Mouse (Mus musculus) stomach, embryonic 15.5 days (tissue): ENCODE results near the gene Fam19a1. TPM values are rescaled to one million over a fixed set of nuclear protein-coding genes. Genes with fewer than 3 reads are reported as not detected.

ENCODE experiments used
- ATAC-seq: fragments of 200-750 bp; cut with Nextera tagmentation; 2 replicates; pipeline ENCODE4 v1.8.0; 2017; ENCODE audit warnings: low read depth, moderate number of reproducible peaks, moderate TSS enrichment; ENCODE audit not compliant: insufficient read depth, low FRiP score
- H3K27ac ChIP-seq: fragments of 300-500 bp; sonication (generic); 2 replicates; pipeline ENCODE4 v1.5.1; 2015; ENCODE audit warnings: mild to moderate bottlenecking, inconsistent platforms
- H3K27me3 ChIP-seq: fragments of 300-500 bp; sonication (generic); replicated peaks from 2 replicates; pipeline ENCODE4 v1.6.1; 2015; ENCODE audit warnings: inconsistent platforms
- H3K36me3 ChIP-seq: fragments of 300-500 bp; sonication (generic); 2 replicates; pipeline ENCODE4 v1.6.1; 2015; ENCODE audit warnings: inconsistent platforms
- H3K4me1 ChIP-seq: fragments of 300-500 bp; sonication (generic); 2 replicates; pipeline ENCODE4 v1.6.1; 2015; ENCODE audit warnings: inconsistent platforms
- H3K4me2 ChIP-seq: fragments of 300-500 bp; sonication (generic); 2 replicates; pipeline ENCODE4 v1.6.1; 2015; ENCODE audit warnings: mild to moderate bottlenecking, inconsistent platforms
- H3K4me3 ChIP-seq: fragments of 300-500 bp; sonication (generic); replicated peaks from 2 replicates; pipeline ENCODE4 v1.5.1; 2015; ENCODE audit warnings: inconsistent platforms
- H3K9ac ChIP-seq: fragments of 300-500 bp; sonication (generic); 2 replicates; pipeline ENCODE4 v1.6.1; 2015; ENCODE audit warnings: inconsistent platforms
- H3K9me3 ChIP-seq: fragments of 300-500 bp; sonication (generic); 2 replicates; pipeline ENCODE4 v1.6.1; 2016; ENCODE audit warnings: inconsistent platforms
- WGBS: fragments of 180-500 bp; shearing (Covaris S2); methylation state at CpG from one replicate; pipeline ENCODE4 v1.1.7; 2015; 5-methylcytosine and 5-hydroxymethylcytosine counted together
- polyA plus RNA-seq: library from polyadenylated mRNA; unstranded; fragments of >200 nt; fragmentation: Nextera tagmentation; extraction: Ambion mirVana; gene quantifications from 2 replicates; pipeline ENCODE4 v1.2.1, GENCODE M21; 2015

The Fam19a1 gene
- polyA plus RNA-seq, 1 experiment from 2014 or later: 7.5 TPM

- H3K4me1 ChIP-seq: no peaks in the 10 kb centered on the region
- H3K4me2 ChIP-seq: no peak overlapping the region
- no peak overlapping the region for H3K9ac ChIP-seq
- no peak overlapping the region for H3K27ac ChIP-seq
- ATAC-seq: no peak
- H3K9me3 ChIP-seq: no peaks in the 10 kb centered on the region
- H3K4me3 ChIP-seq: no peak overlapping the region
- 65% methylated on average over 4 of the region's 4 CpGs for WGBS
- no peaks in the 10 kb centered on the region for H3K36me3 ChIP-seq
- no peaks in the 10 kb centered on the region for H3K27me3 ChIP-seq
Measured at GRCm38 (mm10) chr6:96266456-96266855, 153.5 kb downstream of the Fam19a1 start.

GRCm38 (mm10) chr6:96268788-96269187 is 155.8 kb downstream of the Fam19a1 start:
- ATAC-seq: no peak
- Histone ChIP-seq H3K9ac (no peak overlapping the region), H3K4me2 (no peak overlapping the region), H3K4me1 (no peaks in the 10 kb centered on the region), H3K4me3 (no peak overlapping the region), H3K36me3 (no peaks in the 10 kb centered on the region), H3K27me3 (no peaks in the 10 kb centered on the region), H3K9me3 (no peaks in the 10 kb centered on the region), H3K27ac (no peak overlapping the region)

GRCm38 (mm10) chr6:96270436-96270835 is 157.5 kb downstream of the Fam19a1 start:
- H3K9me3 ChIP-seq: no peaks in the 10 kb centered on the region
- no peak for ATAC-seq

DNA sequence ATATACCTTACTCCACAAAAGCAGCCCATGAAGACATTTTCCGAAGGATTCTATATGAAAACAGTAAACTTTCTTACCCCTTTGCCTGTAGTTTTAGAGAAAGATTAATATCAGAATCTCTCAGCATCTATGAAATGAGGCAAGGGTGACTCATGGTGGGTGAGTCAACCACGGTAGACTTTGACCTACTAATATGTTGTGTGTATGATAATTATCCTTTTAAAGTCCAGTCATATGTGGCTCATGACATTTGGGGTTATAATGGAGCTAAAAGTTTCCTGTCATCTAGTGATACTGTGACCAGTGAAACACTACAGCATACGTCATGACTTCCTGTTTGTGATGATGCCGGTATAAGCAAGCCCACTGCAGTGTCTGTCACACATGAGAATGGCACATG is 170.8 kb downstream of the Fam19a1 start:
- no peak overlapping the region for H3K27ac ChIP-seq
- H3K36me3 ChIP-seq: no peaks in the 10 kb centered on the region
- no peak overlapping the region for H3K9ac ChIP-seq
- no peaks in the 10 kb centered on the region for H3K9me3 ChIP-seq
- H3K4me2 ChIP-seq: no peak overlapping the region
- 81% methylated on average over 4 of the region's 4 CpGs for WGBS
- H3K4me1 ChIP-seq: no peaks in the 10 kb centered on the region
- ATAC-seq: no peak
- H3K4me3 ChIP-seq: no peak overlapping the region
- H3K27me3 ChIP-seq: no peaks in the 10 kb centered on the region

More at GRCm38 (mm10) chr6:96270436-96270835, 157.5 kb downstream of the Fam19a1 start:
- Histone ChIP-seq H3K9ac (no peak overlapping the region), H3K4me2 (no peak overlapping the region), H3K27me3 (no peaks in the 10 kb centered on the region), H3K4me1 (no peaks in the 10 kb centered on the region), H3K4me3 (no peak overlapping the region), H3K27ac (no peak overlapping the region), H3K36me3 (no peaks in the 10 kb centered on the region)
- 84% methylated on average over 5 of the region's 5 CpGs for WGBS

- no peak overlapping the region for H3K27ac ChIP-seq
- WGBS: 87% methylated on average over 4 of the region's 4 CpGs
- H3K4me3 ChIP-seq: no peak overlapping the region
- H3K9ac ChIP-seq: no peak overlapping the region
- H3K4me2 ChIP-seq: no peak overlapping the region
- H3K27me3 ChIP-seq: no peaks in the 10 kb centered on the region
- H3K36me3 ChIP-seq: no peaks in the 10 kb centered on the region
- H3K9me3 ChIP-seq: no peaks in the 10 kb centered on the region
- no peak for ATAC-seq
- H3K4me1 ChIP-seq: no peaks in the 10 kb centered on the region
Measured at GRCm38 (mm10) chr6:96284590-96284989, 171.6 kb downstream of the Fam19a1 start.

DNA sequence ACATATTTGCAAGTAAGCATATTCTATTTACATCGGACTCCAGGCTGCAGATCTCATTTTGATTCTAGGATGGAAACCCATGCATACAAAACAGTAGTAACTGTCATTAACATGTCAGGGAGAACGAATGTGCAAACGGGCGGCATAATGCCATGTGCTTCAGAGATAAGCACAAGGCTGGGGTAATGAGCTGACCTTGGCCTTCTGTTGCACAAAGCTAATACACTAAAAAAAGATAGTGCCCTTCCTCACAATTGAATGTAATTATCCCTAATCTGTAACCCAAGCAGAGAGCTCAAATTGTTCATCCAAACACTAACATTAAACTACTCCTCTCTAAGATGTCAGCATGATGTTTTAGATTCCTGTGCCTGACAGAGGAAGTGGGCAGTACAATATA is 173.3 kb downstream of the Fam19a1 start:
- Histone ChIP-seq H3K27me3 (no peaks in the 10 kb centered on the region), H3K4me2 (no peak overlapping the region), H3K36me3 (no peaks in the 10 kb centered on the region), H3K9me3 (no peaks in the 10 kb centered on the region), H3K9ac (no peak overlapping the region), H3K27ac (no peak overlapping the region), H3K4me3 (no peak overlapping the region), H3K4me1 (no peaks in the 10 kb centered on the region)
- 54% methylated on average over 4 of the region's 4 CpGs for WGBS
- no peak for ATAC-seq

DNA sequence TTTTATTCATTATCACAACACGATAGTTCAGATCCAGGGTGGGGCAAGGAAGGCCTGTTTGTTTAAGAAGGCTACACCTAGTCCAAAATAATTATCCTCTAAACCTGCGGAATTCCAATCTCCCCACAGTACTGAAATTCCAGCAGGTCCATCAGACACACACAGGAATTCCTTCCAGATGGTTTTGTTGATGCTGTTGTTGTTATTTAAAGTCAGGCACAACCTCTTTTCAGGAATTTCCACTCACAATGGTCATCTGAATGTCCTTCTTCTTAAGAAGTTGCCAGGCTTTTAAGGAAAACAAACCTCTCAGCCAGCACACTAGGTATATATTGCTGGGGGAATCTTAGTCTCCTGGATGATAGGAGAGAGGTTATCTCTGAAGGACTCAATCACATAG is 174.4 kb downstream of the Fam19a1 start:
- Histone ChIP-seq H3K4me3 (no peak overlapping the region), H3K4me1 (no peaks in the 10 kb centered on the region), H3K9me3 (no peaks in the 10 kb centered on the region), H3K4me2 (no peak overlapping the region), H3K27ac (no peak overlapping the region), H3K36me3 (no peaks in the 10 kb centered on the region), H3K27me3 (no peaks in the 10 kb centered on the region), H3K9ac (no peak overlapping the region)
- WGBS: 66% methylated on average over 2 of the region's 2 CpGs
- no peak for ATAC-seq

DNA sequence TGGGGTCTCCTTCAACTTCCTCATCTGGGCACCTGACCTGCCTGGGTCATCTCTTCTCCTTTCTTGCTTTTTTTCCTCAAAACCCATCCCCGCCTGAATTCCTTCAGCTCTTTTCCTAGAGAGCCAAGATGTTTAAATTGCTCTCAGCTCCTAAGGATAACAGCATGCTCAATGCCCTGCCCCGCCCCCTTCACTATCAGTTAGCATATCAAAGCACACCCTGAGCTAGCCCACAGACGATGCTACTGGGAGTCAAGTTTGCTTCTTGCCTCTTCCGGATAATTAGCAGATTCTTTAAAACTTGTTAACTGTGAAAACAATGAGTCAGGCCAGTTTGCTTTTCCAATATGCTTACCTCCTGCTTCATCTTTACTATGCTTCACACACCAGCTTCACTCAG is 176.7 kb downstream of the Fam19a1 start:
- H3K27me3 ChIP-seq: no peaks in the 10 kb centered on the region
- no peak overlapping the region for H3K27ac ChIP-seq
- no peaks in the 10 kb centered on the region for H3K9me3 ChIP-seq
- H3K4me1 ChIP-seq: no peaks in the 10 kb centered on the region
- H3K4me2 ChIP-seq: no peak overlapping the region
- no peak overlapping the region for H3K4me3 ChIP-seq
- 33% methylated on average over 4 of the region's 4 CpGs for WGBS
- H3K36me3 ChIP-seq: no peaks in the 10 kb centered on the region
- ATAC-seq: no peak
- H3K9ac ChIP-seq: no peak overlapping the region

DNA sequence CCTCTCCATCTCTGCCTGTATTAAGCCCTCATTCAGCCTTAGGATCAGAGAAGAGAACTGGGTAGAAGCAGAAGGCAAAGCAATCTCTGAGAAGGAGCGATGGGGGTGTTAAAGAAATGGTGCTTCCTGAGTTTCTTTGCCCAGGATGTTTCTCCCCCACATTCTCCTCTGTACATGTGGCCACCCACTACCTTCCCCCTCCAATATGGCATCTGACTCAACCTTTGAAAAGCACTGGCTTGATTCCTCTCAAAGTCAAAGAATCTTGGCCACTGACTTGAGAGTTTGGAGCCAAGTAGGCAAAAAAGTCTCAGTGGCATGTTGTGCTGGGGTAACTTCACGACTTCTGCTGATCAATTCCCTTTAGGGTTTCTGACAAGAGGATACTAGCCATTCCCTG is 234.5 kb downstream of the Fam19a1 start:
- ATAC-seq: no peak
- Histone ChIP-seq H3K4me2 (no peak overlapping the region), H3K27me3 (no peaks in the 10 kb centered on the region), H3K9ac (no peak overlapping the region), H3K27ac (no peak overlapping the region), H3K36me3 (no peaks in the 10 kb centered on the region), H3K4me1 (no peaks in the 10 kb centered on the region), H3K4me3 (no peak overlapping the region), H3K9me3 (no peaks in the 10 kb centered on the region)
- 83% methylated on average over 2 of the region's 2 CpGs for WGBS

DNA sequence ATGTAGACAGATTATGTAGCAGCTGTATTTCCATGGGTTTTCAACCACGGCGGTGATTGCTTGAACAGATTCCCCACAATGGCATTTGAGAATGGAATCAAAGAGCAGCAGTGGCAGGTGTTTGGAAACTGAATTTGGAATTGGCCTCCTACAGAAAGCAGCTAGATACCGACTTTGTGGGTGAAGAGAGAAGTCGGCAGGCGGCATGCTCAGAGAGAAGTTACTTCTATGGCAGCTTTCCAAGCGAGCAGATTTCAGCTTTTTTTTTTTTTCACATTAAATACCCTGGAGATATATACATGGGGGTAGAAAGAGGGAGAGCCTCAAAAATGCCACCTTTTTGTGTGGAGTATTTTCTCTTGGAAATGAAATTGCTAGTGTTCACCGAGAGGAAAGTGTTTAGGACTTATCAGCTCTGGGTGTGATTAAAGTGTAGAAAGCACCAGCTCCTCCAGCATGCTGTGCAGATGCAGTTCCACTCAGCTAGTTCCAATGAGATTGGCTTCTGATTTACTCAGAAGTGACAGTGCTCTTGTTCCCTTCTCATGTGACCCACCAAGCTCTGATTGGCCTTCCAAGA is 236.6 kb downstream of the Fam19a1 start:
- H3K9me3 ChIP-seq: no peaks in the 10 kb centered on the region
- 78% methylated on average over 7 of the region's 7 CpGs for WGBS
- H3K27ac ChIP-seq: no peak overlapping the region
- H3K4me1 ChIP-seq: no peaks in the 10 kb centered on the region
- H3K9ac ChIP-seq: no peak overlapping the region
- no peaks in the 10 kb centered on the region for H3K27me3 ChIP-seq
- no peak overlapping the region for H3K4me3 ChIP-seq
- no peaks in the 10 kb centered on the region for H3K36me3 ChIP-seq
- ATAC-seq: no peak
- H3K4me2 ChIP-seq: no peak overlapping the region

DNA sequence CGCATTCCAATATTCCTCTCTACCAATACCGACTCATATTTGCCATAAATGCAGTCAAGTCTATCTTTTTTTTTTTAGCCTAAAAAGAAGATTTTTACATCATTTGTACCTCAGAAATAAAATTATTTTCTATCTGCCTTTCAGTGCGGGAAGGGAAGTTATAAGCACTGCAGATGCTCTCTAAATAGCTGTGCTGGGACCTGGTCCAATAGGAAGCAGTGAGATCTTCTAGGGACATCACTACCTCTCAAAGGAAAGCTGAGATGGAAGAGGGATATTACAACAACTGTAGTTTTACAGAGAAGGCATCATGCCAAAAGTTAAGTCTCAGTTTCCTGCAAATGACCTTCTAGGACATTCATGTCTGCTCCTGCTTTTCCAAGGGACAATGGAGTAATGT is 256.6 kb downstream of the Fam19a1 start:
- H3K27me3 ChIP-seq: no peaks in the 10 kb centered on the region
- no peak overlapping the region for H3K27ac ChIP-seq
- no peak overlapping the region for H3K4me2 ChIP-seq
- H3K9ac ChIP-seq: no peak overlapping the region
- no peaks in the 10 kb centered on the region for H3K4me1 ChIP-seq
- no peaks in the 10 kb centered on the region for H3K36me3 ChIP-seq
- no peak overlapping the region for H3K4me3 ChIP-seq
- 84% methylated on average over 3 of the region's 3 CpGs for WGBS
- ATAC-seq: no peak
- H3K9me3 ChIP-seq: no peaks in the 10 kb centered on the region

DNA sequence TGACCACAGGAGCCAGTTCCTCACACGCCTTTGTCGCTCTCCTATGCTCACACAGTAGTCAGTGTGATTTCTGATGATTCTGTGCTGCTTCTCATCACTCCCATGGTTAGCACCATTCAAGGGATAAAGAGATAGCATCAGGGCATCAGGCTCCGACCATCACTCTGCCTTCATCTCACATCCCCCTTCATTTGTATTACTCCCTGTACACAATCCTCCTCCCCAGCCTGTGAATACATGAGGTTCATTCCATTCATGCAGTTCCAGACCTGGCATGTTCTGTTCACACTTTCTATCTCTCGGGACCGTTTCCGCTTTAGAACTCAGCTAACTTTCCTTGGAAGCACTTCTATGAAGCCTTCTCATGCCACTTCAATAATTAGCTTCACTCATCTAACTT is 259.9 kb downstream of the Fam19a1 start:
- H3K9ac ChIP-seq: no peak overlapping the region
- H3K9me3 ChIP-seq: no peaks in the 10 kb centered on the region
- H3K4me3 ChIP-seq: no peak overlapping the region
- no peaks in the 10 kb centered on the region for H3K4me1 ChIP-seq
- H3K4me2 ChIP-seq: no peak overlapping the region
- H3K27ac ChIP-seq: no peak overlapping the region
- no peaks in the 10 kb centered on the region for H3K27me3 ChIP-seq
- WGBS: 89% methylated on average over 6 of the region's 6 CpGs
- H3K36me3 ChIP-seq: no peaks in the 10 kb centered on the region
- ATAC-seq: no peak

DNA sequence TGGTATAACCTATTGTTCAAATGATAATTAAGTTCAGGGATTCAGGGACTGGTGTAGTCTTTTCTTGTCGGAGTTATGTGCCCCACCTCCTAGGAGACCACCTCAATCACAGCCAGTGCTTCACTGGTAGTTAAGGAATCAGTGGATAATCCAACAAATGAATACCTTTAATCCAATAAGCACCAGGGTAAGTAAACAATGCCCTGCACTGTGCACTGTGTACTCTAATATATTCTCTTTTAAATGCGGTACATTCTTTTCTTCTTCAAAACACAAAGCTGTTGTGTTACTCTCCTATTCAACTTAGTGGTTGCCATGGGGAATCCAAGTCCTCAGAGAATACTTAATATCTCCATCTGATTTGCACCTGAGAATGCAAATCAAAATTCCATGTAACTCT is 260.3 kb downstream of the Fam19a1 start:
- Histone ChIP-seq H3K9me3 (no peaks in the 10 kb centered on the region), H3K4me2 (no peak overlapping the region), H3K9ac (no peak overlapping the region), H3K27ac (no peak overlapping the region), H3K4me1 (no peaks in the 10 kb centered on the region), H3K4me3 (no peak overlapping the region), H3K27me3 (no peaks in the 10 kb centered on the region), H3K36me3 (no peaks in the 10 kb centered on the region)
- WGBS: 75% methylated on average over 2 of the region's 2 CpGs
- ATAC-seq: no peak
